Mouse (Mus musculus): ENCODE results near the gene Trmt11.

GRCm38 (mm10) chr10:30521727-30522126 lies 78.8 kb downstream of the Trmt11 start:
- no peak for TF ChIP-seq CTCF (IDR thresholded peaks at IDR 0.05; ENCODE audit: borderline replicate concordance, extremely low read depth, insufficient read depth, insufficient read length)
- TF ChIP-seq POLR2A (IDR thresholded peaks at IDR 0.05; ENCODE audit: borderline replicate concordance, extremely low read depth, insufficient read depth, insufficient read length, poor library complexity, severe bottlenecking) = no peak

Measured in brain, embryonic 14.5 days (tissue).